Mouse (Mus musculus): Measurements from ENCODE around the gene Tfeb.

The Tfeb gene

GRCm38 (mm10) chr17:47736856-47737255 is at the start of gene Tfeb:
Tfeb (plus strand) TSS chr17:47737030.
- DNase-seq: peak; percentile 98 to 99

- DNase-seq: peak; percentile 97 to 98
Measured at GRCm38 (mm10) chr17:47687409-47688343, 49.2 kb upstream of the Tfeb start.

GRCm38 (mm10) chr17:47688344-47688607 is 48.6 kb upstream of the Tfeb start, which contains the start of gene Tomm6:
Tomm6 (minus strand) TSS chr17:47688386.
- DNase-seq: no peak

GRCm38 (mm10) chr17:47688608-47689575 is 47.9 kb upstream of the Tfeb start, which contains the start of gene Frs3:
Frs3 (plus strand) TSS chr17:47689030.
- DNase-seq: peak; percentile 84 to 90

- no peak for DNase-seq
Measured at GRCm38 (mm10) chr17:47689894-47690293, 46.9 kb upstream of the Tfeb start.

GRCm38 (mm10) chr17:47691650-47692049 is 45.2 kb upstream of the Tfeb start:
- no peak for DNase-seq

- peak; percentile 33 to 37 for DNase-seq
Measured at GRCm38 (mm10) chr17:47693671-47694441, 43.0 kb upstream of the Tfeb start.

- DNase-seq: no peak
Measured at GRCm38 (mm10) chr17:47694442-47694502, 42.6 kb upstream of the Tfeb start, which contains the start of gene Gm21981. Gm21981 (minus strand) TSS chr17:47694455.

GRCm38 (mm10) chr17:47694503-47695336 is 42.1 kb upstream of the Tfeb start, which contains the start of gene Prickle4:
Prickle4 (minus strand) TSS chr17:47694736.
- peak; percentile 99 for DNase-seq

GRCm38 (mm10) chr17:47695337-47695710 is 41.5 kb upstream of the Tfeb start:
- no peak for DNase-seq

GRCm38 (mm10) chr17:47698156-47698555 is 38.7 kb upstream of the Tfeb start:
- DNase-seq: no peak

GRCm38 (mm10) chr17:47699055-47699454 is 37.8 kb upstream of the Tfeb start:
- no peak for DNase-seq

- DNase-seq: no peak
Measured at GRCm38 (mm10) chr17:47701793-47702192, 35.0 kb upstream of the Tfeb start.

GRCm38 (mm10) chr17:47702548-47703345 is 34.1 kb upstream of the Tfeb start:
- no peak for DNase-seq

- DNase-seq: no peak
Measured at GRCm38 (mm10) chr17:47703556-47703955, 33.3 kb upstream of the Tfeb start.

- DNase-seq: no peak
Measured at GRCm38 (mm10) chr17:47704692-47705091, 32.1 kb upstream of the Tfeb start.

- peak; percentile 50 to 69 for DNase-seq
Measured at GRCm38 (mm10) chr17:47706196-47706595, 30.6 kb upstream of the Tfeb start.

- DNase-seq: no peak
Measured at GRCm38 (mm10) chr17:47707961-47708360, 28.9 kb upstream of the Tfeb start.

- DNase-seq: no peak
Measured at GRCm38 (mm10) chr17:47708972-47709371, 27.9 kb upstream of the Tfeb start.

- no peak for DNase-seq
Measured at GRCm38 (mm10) chr17:47710036-47710435, 26.8 kb upstream of the Tfeb start.

GRCm38 (mm10) chr17:47711883-47712282 is 24.9 kb upstream of the Tfeb start:
- DNase-seq: no peak
